Mouse (Mus musculus): Measurements from ENCODE around the gene Srpk2. TPM values are rescaled to one million over a fixed set of nuclear protein-coding genes. Genes with fewer than 3 reads are reported as not detected.
"Not testable (repeated sequence)": the region's sequence is repeated elsewhere in the genome, so short reads cannot be mapped to it uniquely, and the experiment has no call there.

Srpk2 gene
- polyA plus RNA-seq, 1 experiment from 2014 or later: 9.2 TPM

GRCm38 (mm10) chr5:23665906-23666305 is 18.5 kb downstream of the Srpk2 start:
- no peak for ATAC-seq
- H3K27ac ChIP-seq: no peak overlapping the region
- H3K9me3 ChIP-seq (replicated peaks): no peaks in the 10 kb centered on the region
- no peak overlapping the region for H3K9ac ChIP-seq
- no peaks in the 10 kb centered on the region for H3K4me1 ChIP-seq
- no peaks in the 10 kb centered on the region for H3K27me3 ChIP-seq (replicated peaks)
- H3K4me3 ChIP-seq: no peak overlapping the region
- no peak overlapping the region for H3K4me2 ChIP-seq
- H3K36me3 ChIP-seq: no peaks in the 10 kb centered on the region

DNA sequence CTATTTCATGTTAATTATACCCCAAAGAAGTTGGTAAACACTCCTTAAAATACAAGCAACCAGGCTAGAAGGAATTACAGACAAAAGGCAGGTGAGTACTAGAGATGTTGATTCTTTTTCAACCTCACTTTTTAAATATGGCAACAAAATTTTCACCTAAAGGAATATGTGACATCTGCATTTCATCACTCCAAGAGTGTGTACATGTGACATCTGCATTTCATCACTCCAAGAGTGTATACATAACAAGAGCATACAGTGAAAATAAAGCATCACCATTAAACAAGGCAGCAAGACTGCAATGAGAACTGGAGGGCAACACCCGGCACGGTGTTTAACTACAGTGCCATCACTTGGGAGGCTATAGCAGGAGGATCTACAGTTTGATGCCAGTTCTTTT is 23.2 kb downstream of the Srpk2 start:
- WGBS (ENCODE audit: insufficient replicate concordance): 79% methylated on average over 2 of the region's 2 CpGs

GRCm38 (mm10) chr5:23658017-23658416 is 26.4 kb downstream of the Srpk2 start:
- Histone ChIP-seq H3K9me3 (replicated peaks) (no peaks in the 10 kb centered on the region), H3K9ac (no peak overlapping the region), H3K27me3 (replicated peaks) (no peaks in the 10 kb centered on the region), H3K36me3 (no peaks in the 10 kb centered on the region), H3K27ac (no peak overlapping the region), H3K4me2 (no peak overlapping the region), H3K4me3 (no peak overlapping the region), H3K4me1 (no peaks in the 10 kb centered on the region)
- WGBS (ENCODE audit: insufficient replicate concordance): 69% methylated on average over 5 of the region's 5 CpGs
- no peak for ATAC-seq

More for the DNA sequence above, 23.2 kb downstream of the Srpk2 start:
- H3K4me3 ChIP-seq: no peak overlapping the region
- H3K9ac ChIP-seq: no peak overlapping the region
- H3K36me3 ChIP-seq: no peaks in the 10 kb centered on the region
- ATAC-seq: no peak
- no peaks in the 10 kb centered on the region for H3K4me1 ChIP-seq
- H3K27ac ChIP-seq: no peak overlapping the region
- no peaks in the 10 kb centered on the region for H3K27me3 ChIP-seq (replicated peaks)
- H3K4me2 ChIP-seq: no peak overlapping the region
- H3K9me3 ChIP-seq (replicated peaks): no peaks in the 10 kb centered on the region

GRCm38 (mm10) chr5:23656590-23656989 is 27.8 kb downstream of the Srpk2 start:
- Histone ChIP-seq H3K9ac (no peak overlapping the region), H3K4me2 (no peak overlapping the region), H3K36me3 (no peaks in the 10 kb centered on the region), H3K9me3 (replicated peaks) (no peaks in the 10 kb centered on the region), H3K4me3 (no peak overlapping the region), H3K27me3 (replicated peaks) (no peaks in the 10 kb centered on the region), H3K27ac (no peak overlapping the region), H3K4me1 (no peaks in the 10 kb centered on the region)
- no peak for ATAC-seq
- WGBS (ENCODE audit: insufficient replicate concordance): 82% methylated on average over 4 of the region's 4 CpGs

- WGBS (ENCODE audit: insufficient replicate concordance): 71% methylated on average over 1 of the region's 1 CpGs
- Histone ChIP-seq H3K27me3 (replicated peaks) (no peaks in the 10 kb centered on the region), H3K4me2 (no peak overlapping the region), H3K9me3 (replicated peaks) (no peaks in the 10 kb centered on the region), H3K4me1 (no peaks in the 10 kb centered on the region), H3K36me3 (no peaks in the 10 kb centered on the region), H3K27ac (no peak overlapping the region), H3K9ac (no peak overlapping the region), H3K4me3 (no peak overlapping the region)
- ATAC-seq: no peak
These were observed 29.4 kb downstream of the Srpk2 start for GRCm38 (mm10) chr5:23655030-23655429.

- H3K36me3 ChIP-seq: no peaks in the 10 kb centered on the region
- H3K27ac ChIP-seq: no peak overlapping the region
- no peak overlapping the region for H3K4me3 ChIP-seq
- no peaks in the 10 kb centered on the region for H3K9me3 ChIP-seq (replicated peaks)
- no peak for ATAC-seq
- no peaks in the 10 kb centered on the region for H3K27me3 ChIP-seq (replicated peaks)
- no peaks in the 10 kb centered on the region for H3K4me1 ChIP-seq
- 67% methylated on average over 7 of the region's 7 CpGs for WGBS (ENCODE audit: insufficient replicate concordance)
- H3K4me2 ChIP-seq: no peak overlapping the region
- no peak overlapping the region for H3K9ac ChIP-seq
These were observed 32.1 kb downstream of the Srpk2 start for GRCm38 (mm10) chr5:23652326-23652725.

- H3K9ac ChIP-seq: no peak overlapping the region
- H3K36me3 ChIP-seq: no peaks in the 10 kb centered on the region
- no peak overlapping the region for H3K4me3 ChIP-seq
- no peak for ATAC-seq
- no peaks in the 10 kb centered on the region for H3K9me3 ChIP-seq (replicated peaks)
- no peaks in the 10 kb centered on the region for H3K4me1 ChIP-seq
- 71% methylated on average over 3 of the region's 3 CpGs for WGBS (ENCODE audit: insufficient replicate concordance)
- H3K27ac ChIP-seq: no peak overlapping the region
- H3K4me2 ChIP-seq: no peak overlapping the region
- no peaks in the 10 kb centered on the region for H3K27me3 ChIP-seq (replicated peaks)
These were observed 32.6 kb downstream of the Srpk2 start for GRCm38 (mm10) chr5:23651786-23652185.

GRCm38 (mm10) chr5:23650504-23650903 is 33.9 kb downstream of the Srpk2 start:
- Histone ChIP-seq H3K27me3 (replicated peaks) (no peaks in the 10 kb centered on the region), H3K4me2 (no peak overlapping the region)

GRCm38 (mm10) chr5:23649246-23649645 is 35.2 kb downstream of the Srpk2 start:
- no peak overlapping the region for H3K4me2 ChIP-seq
- no peak overlapping the region for H3K9ac ChIP-seq
- peaks cover 3% of the 10 kb centered on the region; the same call in 1 of the 2 replicates for H3K4me1 ChIP-seq
- WGBS (ENCODE audit: insufficient replicate concordance): 90% methylated on average over 2 of the region's 2 CpGs
- no peak overlapping the region for H3K4me3 ChIP-seq
- no peak for ATAC-seq
- no peak overlapping the region for H3K27ac ChIP-seq
- no peaks in the 10 kb centered on the region for H3K9me3 ChIP-seq (replicated peaks)
- no peaks in the 10 kb centered on the region for H3K36me3 ChIP-seq
- H3K27me3 ChIP-seq (replicated peaks): no peaks in the 10 kb centered on the region

More at GRCm38 (mm10) chr5:23650504-23650903, 33.9 kb downstream of the Srpk2 start:
- H3K4me1 ChIP-seq: peaks cover 3% of the 10 kb centered on the region; the same call in 1 of the 2 replicates
- no peaks in the 10 kb centered on the region for H3K36me3 ChIP-seq
- no peak for ATAC-seq
- H3K9me3 ChIP-seq (replicated peaks): no peaks in the 10 kb centered on the region
- H3K27ac ChIP-seq: no peak overlapping the region
- no peak overlapping the region for H3K9ac ChIP-seq
- no peak overlapping the region for H3K4me3 ChIP-seq
- WGBS (ENCODE audit: insufficient replicate concordance): 68% methylated on average over 3 of the region's 3 CpGs

- no peak overlapping the region for H3K4me3 ChIP-seq
- no peak overlapping the region for H3K27ac ChIP-seq
- 74% methylated on average over 3 of the region's 3 CpGs for WGBS (ENCODE audit: insufficient replicate concordance)
- no peaks in the 10 kb centered on the region for H3K36me3 ChIP-seq
- no peak overlapping the region for H3K4me2 ChIP-seq
- no peak for ATAC-seq
- H3K9me3 ChIP-seq (replicated peaks): no peaks in the 10 kb centered on the region
- no peaks in the 10 kb centered on the region for H3K27me3 ChIP-seq (replicated peaks)
- peaks cover 3% of the 10 kb centered on the region; the same call in 1 of the 2 replicates for H3K4me1 ChIP-seq
- no peak overlapping the region for H3K9ac ChIP-seq
These were observed 38.7 kb downstream of the Srpk2 start for GRCm38 (mm10) chr5:23645671-23646070.

DNA sequence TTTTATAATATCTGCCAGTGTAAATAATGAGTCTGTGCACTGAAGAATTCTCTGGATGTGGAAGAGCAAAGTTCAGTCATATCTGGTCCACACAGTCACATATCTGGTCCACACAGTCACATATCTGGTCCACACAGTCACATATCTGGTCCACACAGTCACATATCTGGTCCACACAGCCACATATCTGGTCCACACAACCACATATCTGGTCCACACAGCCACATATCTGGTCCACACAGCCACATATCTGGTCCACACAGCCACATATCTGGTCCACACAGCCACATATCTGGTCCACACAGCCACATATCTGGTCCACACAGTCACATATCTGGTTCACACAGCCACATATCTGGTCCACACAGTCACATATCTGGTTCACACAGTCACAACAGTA is 45.2 kb downstream of the Srpk2 start:
- not testable (repeated sequence) for H3K27me3 ChIP-seq (replicated peaks); H3K27ac ChIP-seq; H3K4me1 ChIP-seq; H3K9ac ChIP-seq; H3K4me3 ChIP-seq; H3K4me2 ChIP-seq; H3K9me3 ChIP-seq (replicated peaks); ATAC-seq; H3K36me3 ChIP-seq

- WGBS (ENCODE audit: insufficient replicate concordance): 38% methylated on average over 4 of the region's 4 CpGs
- no peaks in the 10 kb centered on the region; the same call in 1 of the 2 replicates for H3K4me1 ChIP-seq
- no peak overlapping the region for H3K4me3 ChIP-seq
- H3K9me3 ChIP-seq (replicated peaks): no peaks in the 10 kb centered on the region
- H3K27me3 ChIP-seq (replicated peaks): no peaks in the 10 kb centered on the region
- no peak overlapping the region for H3K9ac ChIP-seq
- H3K36me3 ChIP-seq: no peaks in the 10 kb centered on the region
- H3K27ac ChIP-seq: no peak overlapping the region
- no peak for ATAC-seq
- H3K4me2 ChIP-seq: no peak overlapping the region
These were observed 46.4 kb downstream of the Srpk2 start for GRCm38 (mm10) chr5:23638023-23638422.

DNA sequence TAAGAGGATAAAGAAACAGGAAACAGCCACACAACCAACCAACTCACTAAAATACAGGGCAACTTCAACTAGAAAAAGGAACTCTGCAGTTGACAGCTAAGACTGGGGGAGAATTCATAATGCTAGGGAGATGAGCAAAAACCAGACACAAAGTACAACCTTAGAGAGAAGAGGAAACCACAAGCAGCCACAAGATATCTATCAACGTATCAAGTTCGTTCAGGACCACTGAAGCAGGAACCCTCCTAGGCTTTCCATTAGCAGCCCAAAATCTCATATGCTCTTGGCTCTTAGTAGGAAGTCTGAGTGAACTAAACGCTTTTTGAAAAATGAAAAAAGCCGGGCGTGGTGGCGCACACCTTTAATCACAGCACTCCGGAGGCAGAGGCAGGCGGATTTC is 47.1 kb downstream of the Srpk2 start:
- ATAC-seq: no peak
- Histone ChIP-seq H3K27me3 (replicated peaks) (no peaks in the 10 kb centered on the region), H3K9ac (no peak overlapping the region), H3K9me3 (replicated peaks) (no peaks in the 10 kb centered on the region), H3K4me1 (no peaks in the 10 kb centered on the region; the same call in 1 of the 2 replicates), H3K36me3 (no peaks in the 10 kb centered on the region), H3K27ac (no peak overlapping the region), H3K4me3 (no peak overlapping the region), H3K4me2 (no peak overlapping the region)
- 29% methylated on average over 8 of the region's 8 CpGs for WGBS (ENCODE audit: insufficient replicate concordance)
